In genomic region chr10:25432351-25432750, GRCm38 (mm10) we compare ENCODE assay signal across 7 mouse cellular contexts.
A peak's percentile ranks its signal among the peaks of the same experiment; 100 is the strongest.
DNase-seq lines count a peak whose midpoint lies in the region; ATAC-seq and TF ChIP-seq lines count a peak whose summit lies in the region.

No protein-coding gene starts in this region.

- H3K4me3 ChIP-seq in brown adipose tissue, adult 24 weeks (ENCODE audit: insufficient read depth, low read depth, low read length), result peak overlapping the region; percentile 29
- no peak overlapping the region for H3K4me3 ChIP-seq in intestine, embryonic 15.5 days (replicated peaks)
- no peak overlapping the region for H3K4me3 ChIP-seq in midbrain, postnatal 0 days (ENCODE audit: low read depth, low read length)

- H3K27ac ChIP-seq in brown adipose tissue, adult 24 weeks (replicated peaks; ENCODE audit: low read depth, low read length), result peak overlapping the region; percentile 74
- peak overlapping the region; percentile 60; the same call in 1 of the 2 replicates for H3K27ac ChIP-seq in intestine, embryonic 15.5 days
- H3K27ac ChIP-seq in midbrain, postnatal 0 days (ENCODE audit: low read depth, low read length), result no peak overlapping the region

- H3K4me1 ChIP-seq in brown adipose tissue, adult 24 weeks (ENCODE audit: control insufficient read depth, insufficient read depth, insufficient read length, low read length), result peaks cover 18% of the 10 kb centered on the region
- peaks cover 40% of the 10 kb centered on the region for H3K4me1 ChIP-seq in intestine, embryonic 15.5 days (replicated peaks)
- no peaks in the 10 kb centered on the region for H3K4me1 ChIP-seq in midbrain, postnatal 0 days (ENCODE audit: insufficient read depth, low read length)

- H3K4me2 ChIP-seq in intestine, embryonic 15.5 days (replicated peaks), result peak overlapping the region; percentile 36
- no peak overlapping the region for H3K4me2 ChIP-seq in midbrain, postnatal 0 days (ENCODE audit: low read depth, low read length, poor library complexity, severe bottlenecking)

- H3K36me3 ChIP-seq in intestine, embryonic 15.5 days, result no peaks in the 10 kb centered on the region
- H3K36me3 ChIP-seq in midbrain, postnatal 0 days (ENCODE audit: insufficient read depth, low read length), result no peaks in the 10 kb centered on the region

- 34% methylated on average over 10 of the region's 10 CpGs for WGBS in intestine, embryonic 15.5 days
- WGBS in midbrain, postnatal 0 days, result 70% methylated on average over 10 of the region's 10 CpGs

- TF ChIP-seq CTCF in midbrain, postnatal 0 days (IDR thresholded peaks at IDR 0.05), result no peak

- no peak overlapping the region for H3K9ac ChIP-seq in intestine, embryonic 15.5 days
- no peak overlapping the region for H3K9ac ChIP-seq in midbrain, postnatal 0 days (replicated peaks; ENCODE audit: low read length, poor library complexity, severe bottlenecking)

- H3K9me3 ChIP-seq in intestine, embryonic 15.5 days, result no peaks in the 10 kb centered on the region
- H3K9me3 ChIP-seq in midbrain, postnatal 0 days (ENCODE audit: low read length), result no peaks in the 10 kb centered on the region

- peak; percentile 28 for ATAC-seq in intestine, embryonic 15.5 days
- ATAC-seq in midbrain, postnatal 0 days (ENCODE audit: low FRiP score), result no peak

- DNase-seq in gastrocnemius, adult 8-10 months (ENCODE audit: low spot score in 2 of 2), result peak; percentile 45 to 65
- peak; percentile 78 for DNase-seq in lung, postnatal 10 days
- no peak for DNase-seq in layer of hippocampus, adult 11-12 months (ENCODE audit: low spot score)
- DNase-seq in midbrain, postnatal 0 days (ENCODE audit: low spot score), result no peak
- no peak for DNase-seq in adrenal gland, postnatal 10 days

- H3K27me3 ChIP-seq in intestine, embryonic 15.5 days (replicated peaks), result no peaks in the 10 kb centered on the region
- H3K27me3 ChIP-seq in midbrain, postnatal 0 days (ENCODE audit: insufficient read depth, low read length), result no peaks in the 10 kb centered on the region

Comparison
In these comparisons a context has a peak if more than half of its experiments do, and no peak if none do; other contexts are left out.
1. DNase-seq: peak in gastrocnemius, adult 8-10 months (2 of 2) and lung, postnatal 10 days (single experiment); none in layer of hippocampus, adult 11-12 months (single experiment), midbrain, postnatal 0 days (single experiment) and adrenal gland, postnatal 10 days (single experiment).